Mouse (Mus musculus): ENCODE measurements around the gene Cdc42ep3.

GRCm38 (mm10) chr17:79337494-79337893, 17.4 kb downstream of the Cdc42ep3 start:
- no peak for TF ChIP-seq GATA1 (IDR thresholded peaks at IDR 0.05; ENCODE audit: borderline replicate concordance, low read length)
- no peak for TF ChIP-seq FLI1 (IDR thresholded peaks at IDR 0.05; ENCODE audit: low read length)
